Mouse (Mus musculus): Measurements from ENCODE around the gene Stard13. TPM values are rescaled to one million over a fixed set of nuclear protein-coding genes. Genes with fewer than 3 reads are reported as not detected.

Gene Stard13
- polyA plus RNA-seq, 1 experiment, result 1.9 TPM

DNA sequence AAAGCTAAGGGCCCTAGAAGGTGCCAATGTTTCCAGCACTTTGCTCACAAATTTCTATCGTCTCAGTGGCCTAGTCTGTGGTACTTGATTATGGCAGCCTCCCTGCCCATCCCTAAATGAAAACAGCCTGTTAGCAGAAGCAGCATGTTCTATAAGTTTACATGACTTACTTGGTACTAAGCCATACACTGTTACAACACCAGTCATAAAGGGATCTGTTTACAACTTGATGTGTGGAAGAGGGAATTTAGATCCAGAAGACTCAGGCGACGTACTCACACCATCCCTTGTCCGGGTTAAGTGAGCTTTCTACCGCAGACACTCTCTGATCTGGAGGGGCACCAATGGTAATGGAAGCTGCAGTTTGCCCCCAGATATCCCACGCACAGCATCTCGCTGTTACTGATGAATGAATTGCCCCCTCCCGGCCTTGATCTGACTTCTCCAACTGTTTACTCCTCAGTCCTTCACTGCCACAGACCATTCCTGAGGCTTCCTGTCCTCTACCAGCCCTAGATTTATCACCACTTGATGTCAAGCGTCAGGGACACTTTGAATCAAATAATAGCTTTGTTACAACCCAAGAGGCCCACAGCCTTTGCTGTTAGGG, 53.4 kb downstream of the Stard13 start:
- DNase-seq, result no peak
- Histone ChIP-seq H3K27me3 (ENCODE audit: control insufficient read depth, insufficient read depth, low read length) (no peaks in the 10 kb centered on the region), H3K4me1 (replicated peaks; ENCODE audit: control insufficient read depth, insufficient read depth, low read length) (no peaks in the 10 kb centered on the region), H3K27ac (ENCODE audit: control insufficient read depth, insufficient read depth, low read length) (no peak overlapping the region), H3K36me3 (ENCODE audit: control insufficient read depth, insufficient read depth, low read length) (no peaks in the 10 kb centered on the region), H3K4me3 (ENCODE audit: control insufficient read depth, insufficient read depth, low read length) (no peak overlapping the region)
- no peak for TF ChIP-seq CTCF (IDR thresholded peaks at IDR 0.05; ENCODE audit: borderline replicate concordance, control insufficient read depth, extremely low read depth, insufficient read depth, low read length, poor library complexity)
- TF ChIP-seq POLR2A (IDR thresholded peaks at IDR 0.05; ENCODE audit: control insufficient read depth, extremely low read depth, insufficient read depth, low read length, poor library complexity), result no peak
- WGBS, result 95% methylated on average over 9 of the region's 9 CpGs

DNA sequence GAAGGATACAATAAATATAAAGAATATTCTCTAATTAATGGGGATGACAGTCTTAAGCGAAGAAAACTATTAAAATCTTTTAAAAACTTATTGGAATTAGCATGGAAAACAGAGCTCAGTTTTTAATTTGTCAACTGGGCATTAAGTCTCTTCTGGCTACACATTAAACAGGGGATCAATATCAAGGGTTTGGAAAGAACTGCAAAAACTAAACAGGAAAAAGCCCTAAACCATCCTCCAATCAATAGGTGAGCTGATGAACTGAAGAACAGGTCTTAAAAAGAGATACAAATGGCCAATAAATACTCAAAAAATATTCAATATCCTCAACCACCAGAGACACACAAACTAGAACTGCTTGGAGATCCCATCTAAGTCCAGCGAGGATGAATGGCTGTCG, 56.5 kb downstream of the Stard13 start:
- no peak overlapping the region for H3K4me3 ChIP-seq (ENCODE audit: control insufficient read depth, insufficient read depth, low read length)
- H3K4me1 ChIP-seq (replicated peaks; ENCODE audit: control insufficient read depth, insufficient read depth, low read length), result no peaks in the 10 kb centered on the region
- H3K27me3 ChIP-seq (ENCODE audit: control insufficient read depth, insufficient read depth, low read length), result no peaks in the 10 kb centered on the region
- no peak for DNase-seq
- no peaks in the 10 kb centered on the region for H3K36me3 ChIP-seq (ENCODE audit: control insufficient read depth, insufficient read depth, low read length)
- no peak for TF ChIP-seq POLR2A (IDR thresholded peaks at IDR 0.05; ENCODE audit: control insufficient read depth, extremely low read depth, insufficient read depth, low read length, poor library complexity)
- no peak for TF ChIP-seq CTCF (IDR thresholded peaks at IDR 0.05; ENCODE audit: borderline replicate concordance, control insufficient read depth, extremely low read depth, insufficient read depth, low read length, poor library complexity)
- WGBS, result 98% methylated on average over 3 of the region's 3 CpGs
- H3K27ac ChIP-seq (ENCODE audit: control insufficient read depth, insufficient read depth, low read length), result no peak overlapping the region

DNA sequence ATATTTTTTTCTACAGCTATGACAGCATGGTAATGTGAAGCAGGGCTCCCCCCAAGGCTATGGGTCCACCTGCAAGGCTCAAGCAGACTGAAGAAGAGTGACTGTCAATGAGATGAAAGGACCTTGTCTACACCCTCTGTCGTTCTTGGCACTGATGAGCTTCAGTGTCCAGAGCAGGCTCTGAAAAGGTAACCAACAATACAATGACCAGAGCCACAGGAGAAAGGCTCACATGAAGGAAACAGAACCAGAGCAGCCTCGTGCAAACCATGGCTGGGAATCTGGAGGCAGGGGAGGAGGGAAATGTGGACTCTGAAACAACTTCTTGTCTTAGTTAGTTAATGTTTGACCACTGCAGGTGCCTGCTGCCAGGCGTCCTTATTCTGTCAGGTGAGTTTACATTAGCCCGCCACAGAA, 57.7 kb downstream of the Stard13 start:
- H3K27me3 ChIP-seq (ENCODE audit: control insufficient read depth, insufficient read depth, low read length), result no peaks in the 10 kb centered on the region
- H3K4me1 ChIP-seq (replicated peaks; ENCODE audit: control insufficient read depth, insufficient read depth, low read length), result no peaks in the 10 kb centered on the region
- no peak overlapping the region for H3K27ac ChIP-seq (ENCODE audit: control insufficient read depth, insufficient read depth, low read length)
- 89% methylated on average over 4 of the region's 4 CpGs for WGBS
- DNase-seq, result no peak
- H3K4me3 ChIP-seq (ENCODE audit: control insufficient read depth, insufficient read depth, low read length), result no peak overlapping the region
- TF ChIP-seq POLR2A (IDR thresholded peaks at IDR 0.05; ENCODE audit: control insufficient read depth, extremely low read depth, insufficient read depth, low read length, poor library complexity) (no peak), CTCF (IDR thresholded peaks at IDR 0.05; ENCODE audit: borderline replicate concordance, control insufficient read depth, extremely low read depth, insufficient read depth, low read length, poor library complexity) (no peak)
- H3K36me3 ChIP-seq (ENCODE audit: control insufficient read depth, insufficient read depth, low read length), result no peaks in the 10 kb centered on the region

DNA sequence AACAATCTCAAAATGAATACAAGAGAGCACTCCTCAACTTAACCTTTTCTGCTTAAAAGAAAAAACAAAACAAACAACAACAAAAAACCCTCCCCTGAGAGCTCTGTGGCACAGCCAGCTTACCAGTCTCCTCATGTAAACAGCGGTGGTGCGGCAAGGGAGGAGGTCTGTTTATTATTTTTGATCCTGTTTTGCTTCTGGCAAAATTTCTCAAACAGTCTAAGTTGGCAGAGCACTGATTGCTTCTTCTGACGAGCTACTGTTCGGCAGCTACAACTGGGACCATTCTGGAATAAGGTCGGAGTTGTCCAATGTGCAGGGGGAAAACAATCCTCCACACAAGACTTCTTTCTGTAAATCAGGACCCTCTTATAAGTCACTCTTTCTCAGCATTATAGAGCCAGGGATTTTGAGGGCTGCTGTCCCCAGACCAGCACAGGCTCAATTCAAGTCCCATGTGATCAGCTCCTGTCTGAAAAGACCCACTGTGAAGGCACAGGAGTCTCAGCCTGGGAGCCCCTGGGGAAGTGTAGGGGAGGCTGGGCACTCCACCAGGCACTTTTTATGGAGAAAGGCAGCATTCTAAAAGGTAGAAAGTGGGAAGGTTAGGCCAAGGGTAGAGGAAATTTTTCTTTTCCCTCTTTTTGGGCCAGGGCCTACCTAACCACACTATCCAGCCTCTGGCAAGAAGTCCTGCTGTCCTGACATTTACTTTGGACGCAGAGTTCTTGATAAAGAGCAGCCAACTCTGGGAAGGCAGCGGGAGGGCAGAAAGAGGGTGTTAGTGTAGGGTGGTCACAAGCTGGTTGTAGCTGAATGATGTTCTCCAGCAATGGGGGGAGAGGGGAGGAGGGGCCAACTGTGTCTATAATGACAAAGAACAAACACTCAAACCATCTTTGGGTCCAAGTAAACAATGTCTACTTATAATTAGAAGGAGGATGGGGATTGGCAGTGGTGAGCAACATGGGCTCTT, 58.9 kb downstream of the Stard13 start:
- DNase-seq, result no peak
- H3K27ac ChIP-seq (ENCODE audit: control insufficient read depth, insufficient read depth, low read length), result no peak overlapping the region
- TF ChIP-seq CTCF (IDR thresholded peaks at IDR 0.05; ENCODE audit: borderline replicate concordance, control insufficient read depth, extremely low read depth, insufficient read depth, low read length, poor library complexity) (no peak), POLR2A (IDR thresholded peaks at IDR 0.05; ENCODE audit: control insufficient read depth, extremely low read depth, insufficient read depth, low read length, poor library complexity) (no peak)

DNA sequence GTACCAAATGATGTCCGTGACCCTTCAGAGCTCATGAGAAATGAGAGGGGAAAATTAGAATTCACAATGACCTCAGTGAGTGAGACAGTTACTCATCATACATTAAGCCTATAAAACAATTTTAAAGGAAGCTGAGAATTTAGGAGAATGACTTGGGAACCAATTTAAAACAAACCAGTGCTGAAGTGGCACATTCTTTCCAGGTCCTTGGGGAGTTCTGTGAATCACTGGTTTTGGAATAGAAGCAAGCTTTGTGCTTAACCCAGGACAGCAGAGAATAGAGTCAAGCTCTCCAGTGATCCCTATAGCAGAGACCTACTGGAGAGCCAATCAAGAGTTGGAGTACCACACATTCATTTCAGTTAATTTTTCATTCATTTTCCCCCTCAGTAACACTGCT, 59.9 kb downstream of the Stard13 start:
- Histone ChIP-seq H3K4me1 (replicated peaks; ENCODE audit: control insufficient read depth, insufficient read depth, low read length) (no peaks in the 10 kb centered on the region), H3K27ac (ENCODE audit: control insufficient read depth, insufficient read depth, low read length) (no peak overlapping the region), H3K27me3 (ENCODE audit: control insufficient read depth, insufficient read depth, low read length) (no peaks in the 10 kb centered on the region), H3K36me3 (ENCODE audit: control insufficient read depth, insufficient read depth, low read length) (no peaks in the 10 kb centered on the region), H3K4me3 (ENCODE audit: control insufficient read depth, insufficient read depth, low read length) (no peak overlapping the region)
- DNase-seq, result no peak
- 94% methylated on average over 1 of the region's 1 CpGs for WGBS
- TF ChIP-seq CTCF (IDR thresholded peaks at IDR 0.05; ENCODE audit: borderline replicate concordance, control insufficient read depth, extremely low read depth, insufficient read depth, low read length, poor library complexity) (no peak), POLR2A (IDR thresholded peaks at IDR 0.05; ENCODE audit: control insufficient read depth, extremely low read depth, insufficient read depth, low read length, poor library complexity) (no peak)

More for the DNA sequence above, 58.9 kb downstream of the Stard13 start:
- H3K4me3 ChIP-seq (ENCODE audit: control insufficient read depth, insufficient read depth, low read length), result no peak overlapping the region
- no peaks in the 10 kb centered on the region for H3K36me3 ChIP-seq (ENCODE audit: control insufficient read depth, insufficient read depth, low read length)
- no peaks in the 10 kb centered on the region for H3K27me3 ChIP-seq (ENCODE audit: control insufficient read depth, insufficient read depth, low read length)
- no peaks in the 10 kb centered on the region for H3K4me1 ChIP-seq (replicated peaks; ENCODE audit: control insufficient read depth, insufficient read depth, low read length)
- 92% methylated on average over 7 of the region's 7 CpGs for WGBS

DNA sequence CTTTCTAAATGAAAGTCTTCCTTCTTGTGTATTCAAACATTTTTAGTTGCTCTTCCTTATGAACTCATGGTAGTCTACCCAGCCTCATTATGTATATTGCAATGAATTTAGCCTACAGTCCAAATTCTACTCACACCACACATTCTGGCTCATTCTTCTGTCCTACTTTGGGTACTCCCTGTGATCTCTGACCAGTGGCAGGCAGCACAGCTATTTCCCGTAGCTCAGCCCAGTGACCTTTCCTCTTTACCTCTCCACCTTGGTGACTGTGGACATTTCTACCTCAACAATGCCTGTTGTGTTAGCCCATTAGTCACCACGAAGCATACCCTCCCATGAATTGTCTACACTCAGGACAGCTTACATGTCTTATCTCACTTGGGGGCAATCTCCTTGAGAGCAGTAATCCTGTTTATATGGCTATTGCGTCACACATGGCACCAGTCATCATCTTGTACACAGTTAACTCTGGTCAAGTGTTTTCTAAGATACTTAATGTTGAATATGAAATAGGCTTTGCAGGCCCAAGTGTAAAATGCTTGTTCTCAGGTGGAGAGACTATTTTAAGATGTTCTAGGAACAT, 63.4 kb downstream of the Stard13 start:
- Histone ChIP-seq H3K27me3 (ENCODE audit: control insufficient read depth, insufficient read depth, low read length) (no peaks in the 10 kb centered on the region), H3K4me3 (ENCODE audit: control insufficient read depth, insufficient read depth, low read length) (no peak overlapping the region), H3K4me1 (replicated peaks; ENCODE audit: control insufficient read depth, insufficient read depth, low read length) (no peaks in the 10 kb centered on the region), H3K27ac (ENCODE audit: control insufficient read depth, insufficient read depth, low read length) (no peak overlapping the region), H3K36me3 (ENCODE audit: control insufficient read depth, insufficient read depth, low read length) (no peaks in the 10 kb centered on the region)
- TF ChIP-seq POLR2A (IDR thresholded peaks at IDR 0.05; ENCODE audit: control insufficient read depth, extremely low read depth, insufficient read depth, low read length, poor library complexity) (no peak), CTCF (IDR thresholded peaks at IDR 0.05; ENCODE audit: borderline replicate concordance, control insufficient read depth, extremely low read depth, insufficient read depth, low read length, poor library complexity) (no peak)
- WGBS, result 92% methylated on average over 3 of the region's 3 CpGs
- DNase-seq, result no peak

Data from thymus, adult 2 months (tissue).